Mouse (Mus musculus) bone marrow macrophage, adult 2 months (primary cell): ENCODE data around the gene Spock1.

ENCODE experiments used
- CTCF ChIP-seq: IDR thresholded peaks from 2 replicates; pipeline ENCODE4 v1.5.1; 2012; ENCODE audit warnings: low read depth, mild to moderate bottlenecking, low read length, moderate library complexity
- POLR2A ChIP-seq: IDR thresholded peaks from 2 replicates; pipeline ENCODE4 v1.6.1; 2012; ENCODE audit warnings: mild to moderate bottlenecking, low read depth, low read length, borderline replicate concordance

DNA sequence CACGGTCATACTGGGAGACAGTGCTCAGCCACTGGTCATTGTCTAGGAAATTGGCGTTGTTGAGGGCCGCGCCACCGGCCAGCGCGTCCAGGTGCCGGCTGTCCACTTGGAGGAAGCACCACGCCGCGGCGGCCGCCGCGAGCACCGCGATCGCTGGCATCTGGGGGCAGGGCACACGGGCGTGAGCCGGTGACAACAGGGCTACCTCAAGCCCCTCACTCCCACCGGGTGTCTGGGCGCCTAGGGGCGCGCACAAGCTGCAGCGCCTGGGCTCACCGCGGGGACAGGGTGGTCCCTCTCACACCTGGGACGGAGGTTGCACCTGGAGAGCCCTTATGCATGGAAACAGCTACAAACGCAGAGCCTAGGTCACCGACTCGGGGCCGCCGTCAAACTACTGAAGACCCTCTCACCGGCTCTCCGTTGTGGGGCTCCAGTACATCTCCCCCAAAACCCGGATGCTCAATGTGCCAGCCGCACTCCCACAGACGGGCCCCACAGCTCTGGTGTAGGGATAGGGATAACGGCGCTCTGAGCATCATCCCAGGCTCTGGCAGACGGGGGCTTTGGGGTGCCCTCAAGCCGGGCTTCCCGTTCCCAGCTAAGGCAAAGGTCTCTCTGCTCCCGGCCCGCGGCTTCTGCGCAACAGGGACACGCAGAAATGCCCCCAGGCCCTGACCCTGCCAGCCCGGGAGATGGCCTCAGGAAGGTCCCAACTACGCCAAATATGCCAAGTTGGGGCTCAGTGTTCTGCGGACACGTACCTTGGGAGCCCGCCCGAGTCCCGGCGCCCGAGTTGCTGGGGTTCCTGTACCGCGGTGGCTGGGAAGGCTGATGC lies 485 bp downstream of the Spock1 start:
- TF ChIP-seq POLR2A = no peak
- TF ChIP-seq CTCF = no peak
